Mouse (Mus musculus): ENCODE measurements around the gene Kcnj10.

The Kcnj10 gene

DNA sequence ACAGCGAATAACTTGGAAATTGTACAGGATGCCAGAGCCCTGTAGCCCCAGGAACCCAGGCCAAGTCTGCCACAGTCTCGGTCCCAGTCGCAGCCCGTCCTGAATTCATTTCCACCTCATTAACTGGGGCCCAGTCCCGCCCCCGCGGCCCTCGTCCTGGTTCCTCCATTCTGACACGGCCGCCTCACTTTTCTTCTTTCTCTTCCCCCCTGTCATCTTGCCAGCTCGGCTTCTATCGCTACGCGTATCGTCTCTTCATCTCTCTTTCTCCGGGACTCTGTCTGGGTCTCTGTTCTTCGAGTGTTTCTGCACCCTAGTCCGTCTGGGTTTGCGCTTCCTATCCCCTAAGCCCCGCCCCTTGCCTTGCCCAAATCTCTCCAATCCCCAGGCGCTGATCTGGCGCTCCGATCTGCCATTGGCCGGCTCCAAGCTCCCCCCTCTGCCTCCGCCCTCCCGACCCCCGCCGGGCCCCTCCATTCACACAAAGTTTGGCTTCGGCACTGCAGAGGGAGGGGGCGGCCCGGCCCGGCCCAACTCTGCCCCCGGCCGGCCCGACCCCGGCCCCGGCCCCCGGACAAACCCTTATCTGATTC, at the start of gene Kcnj10:
TSS of gene Kcnj10 (plus strand) at position 482 of the 593 bp plus-strand sequence.
- in situ Hi-C loops (cut with MboI) = no loop called here

DNA sequence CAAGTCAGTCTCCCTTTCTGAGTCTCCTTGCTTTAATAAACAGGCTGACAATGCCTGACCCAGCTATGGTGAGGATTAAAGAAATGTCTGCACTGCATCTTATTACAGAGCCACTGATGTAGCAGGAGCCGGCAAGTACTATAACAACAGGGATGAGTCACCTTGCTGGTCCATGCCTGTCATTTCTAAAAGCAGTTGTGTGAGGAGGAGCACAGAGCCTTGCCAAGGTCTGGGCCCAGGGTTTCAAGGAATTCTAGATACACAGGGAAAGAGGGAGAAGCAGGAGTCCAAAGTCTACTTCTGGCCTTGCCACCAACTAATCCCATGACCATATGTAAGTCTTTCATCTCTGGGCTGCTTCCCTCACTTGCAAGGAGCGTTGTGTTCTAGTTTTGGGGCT, 48.1 kb upstream of the Kcnj10 start:
- in situ Hi-C loops (cut with MboI) = no loop called here

DNA sequence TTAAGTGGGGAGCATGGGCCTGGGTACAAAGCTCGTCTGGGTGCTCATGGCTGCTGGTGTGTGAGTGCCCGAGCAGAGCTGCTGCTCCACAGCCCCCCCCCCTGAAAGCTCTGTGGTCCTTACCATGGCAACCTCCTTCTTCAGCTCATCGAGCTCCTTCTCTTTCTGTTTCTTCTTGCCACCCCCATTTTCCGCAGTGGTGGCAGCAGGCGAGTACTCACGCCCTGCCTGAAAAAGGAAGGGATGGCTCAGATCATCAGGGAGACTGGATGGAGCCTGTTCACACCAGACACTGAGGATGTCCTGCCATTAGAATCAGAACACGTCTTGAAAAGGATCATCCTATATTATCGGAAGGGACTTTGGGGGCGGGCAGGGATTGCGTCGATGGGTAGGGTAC, 47.6 kb upstream of the Kcnj10 start:
- in situ Hi-C loops (cut with MboI) = no loop called here

DNA sequence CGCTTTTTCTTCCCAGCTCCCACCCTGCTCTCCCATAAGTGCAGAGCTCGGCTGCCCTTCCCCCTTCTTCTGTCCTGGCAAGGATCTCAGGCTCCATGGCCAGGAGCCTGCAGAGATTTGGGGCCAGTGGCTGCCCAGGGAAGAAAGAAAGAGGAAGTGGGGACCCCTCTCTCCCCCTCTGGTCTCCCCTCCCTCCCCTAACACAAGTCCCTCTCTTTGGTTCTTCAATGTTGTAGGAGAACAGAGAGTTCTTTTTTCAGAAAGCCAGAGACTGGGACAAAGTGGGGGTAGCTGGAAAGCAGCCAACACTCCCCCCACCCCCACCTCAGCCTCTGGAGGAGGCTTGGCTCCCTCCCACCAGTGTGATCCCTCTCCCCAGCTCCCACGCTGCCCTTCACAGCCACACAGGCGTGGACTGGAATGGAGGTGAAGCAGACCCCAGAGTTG, 45.2 kb upstream of the Kcnj10 start:
- in situ Hi-C loops (cut with MboI) = no loop called here

DNA sequence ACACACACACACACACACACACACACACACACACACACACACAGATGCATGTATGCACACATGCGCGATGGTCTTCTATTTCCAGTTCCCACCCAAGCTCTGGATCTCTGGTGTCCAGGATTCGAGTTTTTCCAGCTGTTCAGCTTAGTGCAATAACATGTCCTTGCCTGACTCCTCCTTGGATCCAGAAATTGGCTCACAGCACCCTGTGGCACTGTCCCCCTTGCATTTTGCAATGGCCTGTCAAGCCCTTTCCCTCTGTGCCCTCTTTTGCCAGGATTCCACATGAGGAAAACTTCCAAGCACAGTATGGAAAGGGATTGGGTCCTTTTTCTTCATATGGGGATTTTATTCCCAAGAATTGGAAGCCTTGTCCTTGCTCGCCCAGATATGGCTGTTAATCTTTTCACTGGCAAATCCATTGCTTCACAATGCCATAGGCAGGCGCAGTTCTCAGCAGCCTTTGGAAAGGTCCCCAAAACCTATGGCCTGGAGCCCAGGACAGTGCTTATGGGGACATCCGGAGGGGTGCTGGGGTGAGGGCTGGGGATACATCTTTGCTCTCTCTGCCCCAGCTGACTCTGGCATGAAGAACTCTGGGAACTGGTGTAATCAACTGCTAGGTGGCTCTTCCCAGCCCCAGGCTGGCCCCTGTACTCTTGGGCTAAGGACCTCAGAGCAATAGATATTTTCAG, 44.0 kb upstream of the Kcnj10 start:
- in situ Hi-C loops (cut with MboI) = no loop called here

DNA sequence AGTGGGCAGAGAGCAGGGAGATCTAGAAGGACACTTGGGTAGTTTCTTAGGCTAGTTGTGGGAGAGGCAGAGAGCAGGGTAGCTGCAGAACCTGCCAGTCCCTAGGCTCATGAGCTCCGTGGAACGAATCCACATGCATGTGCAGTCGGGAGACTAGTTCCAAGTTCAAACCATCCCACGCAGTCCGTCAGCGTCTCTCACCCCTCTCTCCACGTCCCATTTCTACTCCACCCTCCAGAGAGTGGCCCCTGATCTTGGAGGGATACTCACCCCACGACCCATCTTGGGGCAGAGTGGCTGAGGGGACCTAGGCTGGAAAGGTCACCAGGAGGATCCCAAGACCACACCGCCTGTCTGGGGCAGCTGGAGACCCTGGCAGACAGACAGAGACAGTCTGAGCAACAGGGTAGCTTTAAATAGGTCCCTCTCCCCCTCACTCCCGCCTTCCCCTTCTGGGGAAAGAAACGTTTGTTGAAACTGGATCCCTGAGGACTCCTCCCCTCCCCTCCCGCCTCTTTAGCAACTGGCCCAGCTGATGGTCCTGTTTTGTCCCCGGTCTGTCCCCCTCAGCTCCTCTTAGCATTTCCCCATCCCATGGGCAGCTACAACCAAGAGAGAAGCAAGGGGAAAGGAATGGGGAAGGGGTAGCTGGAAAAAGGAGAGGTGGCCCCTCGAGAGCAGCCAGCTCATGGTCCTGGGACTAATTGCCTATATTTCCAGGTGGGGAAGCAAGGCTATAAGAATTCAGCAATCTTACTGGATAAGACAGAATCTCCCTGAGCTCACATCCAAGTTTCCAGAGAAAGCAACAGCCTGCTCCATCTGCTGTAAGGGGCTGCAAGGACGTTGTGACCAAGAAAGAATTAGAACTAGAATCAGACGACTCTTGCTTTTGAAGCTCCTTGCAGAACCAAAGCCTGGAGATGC, 43.1 kb upstream of the Kcnj10 start, which contains the start of gene Atp1a2:
TSS of gene Atp1a2 (minus strand) at position 454 of the 927 bp plus-strand sequence.
- in situ Hi-C loops (cut with MboI) = no loop called here

DNA sequence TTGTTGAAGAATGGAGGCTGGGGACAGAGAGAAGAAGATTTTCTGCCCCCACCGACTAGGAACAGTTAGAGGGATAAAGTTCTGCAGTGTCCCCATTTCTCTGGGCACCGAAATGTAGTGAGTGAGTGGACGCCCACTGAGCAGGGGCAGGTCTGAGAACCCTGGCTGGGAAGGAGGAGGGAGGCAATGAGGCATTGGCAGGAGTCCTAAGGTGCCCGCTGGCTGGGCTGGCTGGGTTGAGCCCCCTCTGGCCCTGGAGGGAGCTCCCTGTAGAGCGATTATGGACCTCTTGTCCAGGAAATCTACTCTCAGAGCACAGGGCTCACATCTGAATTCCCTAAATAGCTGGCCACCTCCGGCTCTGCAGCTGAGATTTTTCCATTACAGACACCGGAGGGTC, 41.5 kb upstream of the Kcnj10 start:
- in situ Hi-C loops (cut with MboI) = no loop called here

DNA sequence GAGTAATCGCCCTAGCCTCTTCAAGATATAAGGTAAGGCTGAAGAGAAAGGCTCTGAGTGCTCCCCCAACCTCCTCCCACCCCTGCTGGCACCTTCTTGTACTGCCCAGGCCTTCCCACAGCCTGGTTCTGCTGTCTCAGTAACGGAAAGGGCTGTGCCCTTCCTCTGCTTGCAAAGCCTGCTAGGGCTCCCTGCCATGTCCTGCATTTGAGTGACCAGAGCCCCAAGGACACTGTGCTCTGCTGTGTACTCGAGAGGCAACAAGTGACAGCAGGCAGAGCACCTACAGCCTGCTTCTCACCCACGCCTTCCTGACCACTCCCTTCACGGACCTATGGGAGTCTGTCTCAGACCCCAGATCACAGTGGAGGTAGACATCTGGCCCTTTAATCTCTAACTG, 40.8 kb upstream of the Kcnj10 start:
- in situ Hi-C loops (cut with MboI) = no loop called here

DNA sequence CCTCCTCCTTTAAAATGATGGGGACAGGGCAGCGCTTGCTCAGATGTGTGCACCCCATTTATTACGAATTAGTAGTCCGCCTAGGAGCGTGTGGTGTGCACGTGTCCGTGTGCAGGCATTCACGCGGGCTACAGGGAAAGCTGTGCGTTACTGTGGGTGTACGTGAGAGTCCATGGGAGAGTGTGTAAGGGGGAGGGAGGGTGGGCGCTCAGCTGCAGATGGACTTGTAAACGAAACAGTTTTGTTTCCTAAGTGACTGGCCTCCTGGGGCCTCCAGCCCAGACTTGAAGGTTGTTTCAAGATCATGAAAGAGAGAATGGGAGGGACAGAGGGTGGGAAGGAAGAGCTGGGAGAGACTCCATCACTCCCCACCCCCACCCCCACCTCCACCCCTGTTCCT, 39.8 kb upstream of the Kcnj10 start:
- in situ Hi-C loops (cut with MboI) = no loop called here

DNA sequence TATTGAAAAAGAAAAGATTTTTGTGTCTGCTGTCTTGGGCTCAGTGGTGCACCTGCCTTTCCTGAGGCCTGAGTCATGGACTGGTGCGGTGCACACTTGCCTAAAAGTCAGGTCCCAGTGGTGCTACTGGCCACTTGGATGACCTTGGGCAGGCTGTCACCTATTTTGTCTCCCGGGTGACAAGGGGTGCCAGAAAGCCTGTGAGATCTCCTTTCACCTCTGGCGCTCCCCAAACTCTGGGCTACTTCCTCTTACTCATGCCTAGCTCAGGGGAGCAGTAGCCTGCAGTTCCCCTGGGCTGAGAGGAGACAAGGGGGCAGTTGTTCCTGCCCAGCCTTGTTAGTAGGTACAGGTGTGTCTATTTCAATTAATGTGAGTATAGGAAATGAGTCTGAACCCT, 38.7 kb upstream of the Kcnj10 start:
- in situ Hi-C loops (cut with MboI) = no loop called here

DNA sequence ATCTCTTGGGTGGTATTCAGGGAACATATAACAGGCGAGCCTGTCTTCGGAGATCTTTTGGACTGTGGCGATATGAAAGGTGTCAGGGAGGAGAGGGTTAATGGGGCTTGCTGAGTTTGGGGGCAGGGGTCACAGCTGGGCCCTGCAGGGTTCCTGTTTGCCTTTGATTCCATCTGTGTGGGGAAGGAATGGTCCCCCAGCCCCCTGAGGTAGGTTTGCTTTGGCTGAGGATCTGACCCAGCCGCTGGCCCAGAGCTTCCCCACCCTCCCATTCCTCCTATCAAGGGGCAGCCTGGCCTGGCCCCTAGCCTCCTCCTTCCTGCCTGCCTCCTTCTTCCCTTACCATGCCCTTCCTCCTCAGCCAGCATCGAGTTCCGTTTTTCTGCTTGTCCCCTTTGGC, 38.2 kb upstream of the Kcnj10 start:
- in situ Hi-C loops (cut with MboI) = no loop called here

DNA sequence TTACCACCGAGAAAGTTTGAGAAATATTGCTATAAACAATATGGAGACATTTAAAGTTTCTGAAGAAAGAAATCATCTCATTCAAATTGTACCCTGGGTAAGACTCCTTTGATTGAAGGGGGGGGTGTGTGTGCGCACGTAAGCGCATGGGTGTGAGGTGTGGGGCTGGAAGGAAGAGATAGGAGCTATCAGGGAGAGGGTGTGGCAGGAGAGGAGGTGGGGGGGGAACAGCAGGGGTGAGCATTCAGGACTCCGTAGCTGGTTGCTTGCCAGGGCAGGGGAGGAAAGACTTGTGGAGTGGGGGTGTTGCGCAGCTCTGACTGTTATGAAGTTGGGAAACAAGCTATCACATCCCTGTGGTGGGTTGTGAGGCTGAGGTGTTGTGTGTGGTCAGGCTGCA, 36.6 kb upstream of the Kcnj10 start:
- in situ Hi-C loops (cut with MboI) = no loop called here

DNA sequence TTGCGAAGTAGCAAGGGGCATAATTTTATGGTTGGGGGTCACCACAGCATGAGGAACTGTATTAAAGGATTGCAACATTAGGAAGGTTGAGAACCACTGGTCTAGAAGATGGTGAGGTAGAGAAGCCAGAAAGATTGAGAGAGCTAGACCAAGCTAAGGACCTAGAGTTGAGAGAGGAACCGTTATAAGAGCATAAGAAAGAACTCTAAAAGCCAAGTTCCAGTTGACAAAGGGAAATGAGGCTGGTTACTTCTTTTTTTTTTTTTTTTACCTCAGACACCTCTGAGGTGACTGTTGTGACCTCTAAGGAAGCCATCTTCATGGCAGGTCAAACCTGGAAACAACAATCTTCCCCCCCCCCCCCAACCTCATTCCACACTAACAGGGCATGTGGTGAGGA, 35.9 kb upstream of the Kcnj10 start:
- in situ Hi-C loops (cut with MboI) = no loop called here

DNA sequence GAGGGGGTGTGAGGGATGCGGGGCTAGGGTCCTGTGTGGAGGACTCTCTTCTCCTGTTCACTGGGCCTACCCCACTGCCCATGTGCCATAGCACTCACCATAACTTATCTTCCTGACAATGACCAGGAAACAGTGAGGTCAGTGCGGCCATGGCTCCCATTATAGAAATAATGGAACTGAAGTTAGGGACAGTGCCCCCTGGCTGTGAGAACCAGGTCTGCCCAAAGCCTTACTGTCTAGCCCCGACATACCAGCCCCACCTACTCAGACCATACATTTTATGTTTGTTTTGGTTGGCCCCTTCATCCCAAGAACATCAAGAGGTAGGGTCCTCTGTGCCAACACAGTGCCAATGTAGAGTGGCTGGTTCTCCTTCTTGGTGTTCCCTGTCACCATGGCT, 35.4 kb upstream of the Kcnj10 start:
- in situ Hi-C loops (cut with MboI) = no loop called here

DNA sequence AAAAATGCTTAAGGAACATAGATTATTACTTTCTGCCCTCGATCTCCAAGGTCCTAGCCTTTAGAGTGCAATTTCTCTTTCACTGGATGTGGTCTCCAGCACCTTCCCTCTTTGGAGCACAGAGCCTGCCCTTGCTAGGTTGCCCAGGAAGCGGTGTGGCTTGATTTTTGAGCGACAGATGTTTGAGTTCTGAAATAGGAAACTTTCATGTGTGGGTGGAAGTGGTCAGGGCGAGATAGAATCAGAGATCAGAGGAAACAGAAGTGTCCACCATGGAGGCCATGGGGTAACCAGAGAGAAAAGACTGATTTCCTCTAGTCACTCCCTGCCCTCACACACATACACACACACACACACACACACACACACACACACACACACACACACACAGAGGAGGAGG, 34.8 kb upstream of the Kcnj10 start:
- in situ Hi-C loops (cut with MboI) = no loop called here

DNA sequence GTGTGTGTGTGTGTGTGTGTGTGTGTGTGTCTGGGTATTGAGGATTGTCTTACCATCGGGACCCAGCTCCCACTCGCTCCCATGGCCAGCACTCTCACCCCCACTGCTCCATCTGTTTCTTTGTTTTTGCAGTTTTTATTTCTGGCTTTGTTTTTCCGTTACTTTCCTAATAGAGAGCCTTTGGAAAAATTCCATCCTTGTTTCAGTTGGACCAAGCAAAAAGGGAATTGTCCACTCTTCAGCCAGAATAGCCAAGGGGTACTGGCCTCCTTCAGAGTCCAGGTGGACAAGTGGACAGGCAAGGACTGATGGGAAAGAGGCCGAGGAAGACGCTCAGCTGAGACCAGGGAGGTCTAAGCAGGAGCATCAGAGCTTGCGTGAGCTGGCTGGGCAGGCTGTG, 34.1 kb upstream of the Kcnj10 start:
- in situ Hi-C loops (cut with MboI) = no loop called here

DNA sequence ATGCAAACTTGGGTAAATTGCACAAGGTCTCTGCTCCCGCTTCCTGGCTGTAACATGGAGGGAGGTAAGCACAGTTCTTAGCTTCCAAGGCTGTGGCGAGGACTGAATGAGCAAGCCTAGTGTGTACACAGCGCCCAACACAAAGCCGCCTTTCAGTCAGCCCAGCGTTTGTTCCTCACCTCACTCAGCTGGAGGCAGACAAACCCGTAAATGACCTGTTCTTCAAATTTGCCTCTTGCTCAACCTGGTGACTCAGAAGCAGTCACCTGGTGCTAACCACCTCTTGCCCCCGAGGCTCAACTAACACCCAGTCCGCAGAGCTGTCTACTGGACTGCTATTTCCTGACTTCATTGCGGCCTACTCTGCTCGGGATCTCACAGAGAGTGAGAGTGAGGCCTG, 33.1 kb upstream of the Kcnj10 start:
- in situ Hi-C loops (cut with MboI) = no loop called here

DNA sequence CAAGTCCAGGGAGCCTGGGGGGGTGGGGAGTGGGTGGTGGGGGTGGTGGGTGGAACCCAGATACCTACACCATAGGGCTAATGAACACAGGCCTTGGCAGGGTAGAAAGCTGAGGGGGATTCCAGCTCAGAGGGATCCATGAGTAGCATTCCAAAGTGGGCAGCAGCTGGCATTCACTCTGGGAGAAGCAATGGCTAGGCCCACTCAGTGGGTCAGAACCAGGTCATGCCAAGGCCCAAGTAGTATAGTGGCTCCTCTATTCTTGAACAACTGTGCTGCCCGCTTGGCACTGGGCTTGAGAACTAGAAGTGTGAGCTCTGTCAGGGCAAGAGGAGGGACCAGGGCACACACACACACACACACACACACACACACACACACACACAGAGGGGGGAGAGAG, 32.6 kb upstream of the Kcnj10 start:
- in situ Hi-C loops (cut with MboI) = no loop called here

DNA sequence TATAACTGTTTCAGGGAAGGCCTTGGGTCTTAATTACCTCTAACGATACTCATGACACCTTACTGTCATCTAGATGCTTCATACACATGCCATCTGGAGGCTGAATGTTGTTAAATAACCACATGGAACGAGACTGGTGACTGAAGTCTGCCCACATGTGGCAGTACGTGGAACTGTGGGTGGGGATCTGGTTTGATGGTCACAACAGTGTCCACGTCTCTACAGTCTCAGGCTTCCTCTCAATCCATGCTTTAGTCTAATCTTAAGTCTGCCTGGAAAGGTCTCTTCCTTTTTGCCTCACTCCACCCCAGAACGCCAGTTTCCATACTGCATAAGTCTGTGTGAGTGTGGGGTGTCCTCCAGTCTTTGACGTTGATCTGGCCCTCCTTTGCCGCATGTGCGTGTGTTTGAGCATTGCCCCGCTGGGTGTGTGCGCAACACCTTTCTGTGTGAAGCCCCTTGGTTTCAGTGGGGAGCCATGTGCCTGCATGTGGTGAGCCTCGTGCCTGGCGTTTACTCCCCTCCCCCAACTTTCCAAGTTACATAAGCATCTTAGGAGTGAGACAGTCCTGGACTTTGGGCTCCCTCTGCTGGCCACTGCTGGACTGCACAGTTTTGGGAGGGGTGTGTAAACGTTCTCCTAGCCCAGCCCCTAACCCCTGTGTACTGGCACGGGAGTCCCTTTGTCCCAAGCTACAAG, 31.2 kb upstream of the Kcnj10 start:
- in situ Hi-C loops (cut with MboI) = loop anchor here (10.0 kb wide), 1 partner anchor 165 kb away; the partner anchor contains the start of gene Dcaf8

DNA sequence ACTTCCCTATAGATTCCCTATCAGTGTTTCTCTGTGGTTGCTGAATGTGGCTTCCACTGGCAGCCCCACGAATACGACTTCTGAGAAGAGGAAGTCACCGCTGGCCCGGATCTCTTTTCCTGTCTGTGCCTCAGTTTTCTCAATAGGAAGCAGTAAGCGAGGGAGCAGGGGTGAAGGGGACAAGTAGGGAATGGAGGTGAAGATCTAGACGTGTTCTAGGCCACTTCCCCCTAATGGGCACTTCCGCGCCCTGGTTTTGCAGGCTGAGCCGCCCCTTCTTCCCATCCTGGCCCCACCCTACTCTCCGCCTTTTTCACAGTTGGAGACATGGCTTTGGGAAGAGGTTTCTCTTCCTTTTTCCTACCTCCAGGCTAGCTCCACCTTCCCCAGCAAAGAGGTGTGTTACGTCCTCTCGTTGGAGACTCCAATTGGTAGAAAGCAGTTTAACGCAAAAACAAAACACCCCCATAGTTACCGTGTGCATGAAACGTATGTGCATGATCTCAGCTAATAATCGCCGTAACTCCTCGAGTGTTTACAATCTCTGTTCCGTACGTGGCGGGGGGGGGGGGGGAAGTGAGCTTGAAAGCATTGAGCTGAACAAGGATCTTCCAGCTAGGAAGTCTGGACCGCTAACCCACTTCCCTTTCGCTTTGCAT, 29.6 kb upstream of the Kcnj10 start:
- in situ Hi-C loops (cut with MboI) = loop anchor here (10.0 kb wide), 1 partner anchor 167 kb away; the partner anchor contains the start of gene Dcaf8

Data from mature B cell (primary cell).